Mouse (Mus musculus) heart, postnatal 0 days (tissue): Measurements from ENCODE around the gene Ehd3. TPM values are rescaled to one million over a fixed set of nuclear protein-coding genes. Genes with fewer than 3 reads are reported as not detected.
"Not testable (repeated sequence)": the region's sequence is repeated elsewhere in the genome, so short reads cannot be mapped to it uniquely, and the experiment has no call there.

Source experiments
- ATAC-seq: fragments of 200-750 bp; cut with Nextera tagmentation; 2 replicates; pipeline ENCODE4 v1.8.0; 2017; ENCODE audit warnings: low read depth, moderate number of reproducible peaks, moderate library complexity; ENCODE audit not compliant: insufficient read depth
- DNase-seq: peaks from one replicate; pipeline ENCODE4 v3.0.0-alpha.2; 2016; ENCODE audit warnings: low spot score
- H3K27ac ChIP-seq: fragments of 300-500 bp; sonication (generic); 2 replicates; pipeline ENCODE4 v1.5.1; 2014; ENCODE audit warnings: low read depth, mild to moderate bottlenecking
- H3K27me3 ChIP-seq: fragments of 300-500 bp; sonication (generic); 2 replicates; pipeline ENCODE4 v1.6.1; 2014; ENCODE audit warnings: low read length, mixed read lengths; ENCODE audit not compliant: control insufficient read depth, insufficient read depth
- H3K36me3 ChIP-seq: fragments of 300-500 bp; sonication (generic); replicated peaks from 2 replicates; pipeline ENCODE4 v1.6.1; 2014; ENCODE audit warnings: low read length, mixed read lengths; ENCODE audit not compliant: control insufficient read depth, insufficient read depth
- H3K4me1 ChIP-seq: fragments of 300-500 bp; sonication (generic); 2 replicates; pipeline ENCODE4 v1.6.1; 2014; ENCODE audit warnings: antibody characterized with exemption; ENCODE audit not compliant: control insufficient read depth, insufficient read depth
- H3K4me2 ChIP-seq: fragments of 300-500 bp; sonication (generic); 2 replicates; pipeline ENCODE4 v1.6.1; 2014; ENCODE audit warnings: low read depth, mild to moderate bottlenecking, low read length, moderate library complexity
- H3K4me3 ChIP-seq: fragments of 300-500 bp; sonication (generic); 2 replicates; pipeline ENCODE4 v1.5.1; 2014; ENCODE audit warnings: low read depth, low read length
- H3K9ac ChIP-seq: fragments of 300-500 bp; sonication (generic); replicated peaks from 2 replicates; pipeline ENCODE4 v1.6.1; 2014; ENCODE audit warnings: low read depth, low read length, mixed read lengths
- H3K9me3 ChIP-seq: fragments of 300-500 bp; sonication (generic); replicated peaks from 2 replicates; pipeline ENCODE4 v1.6.1; 2016; ENCODE audit warnings: low read length; ENCODE audit not compliant: control insufficient read depth
- CTCF ChIP-seq: IDR thresholded peaks from 2 replicates; pipeline ENCODE4 v1.5.1; 2016; ENCODE audit warnings: antibody characterized with exemption, control low read depth, low read depth
- EP300 ChIP-seq: IDR thresholded peaks from 2 replicates; pipeline ENCODE4 v1.6.1; 2016; ENCODE audit warnings: antibody characterized with exemption, low read depth
- WGBS: fragments of 180-500 bp; shearing (Covaris S2); extraction: QIAGEN DNeasy Blood & Tissue Kit; methylation state at CpG from one replicate; pipeline ENCODE4 v1.1.7; 2014; 5-methylcytosine and 5-hydroxymethylcytosine counted together
- polyA plus RNA-seq: library from polyadenylated mRNA; unstranded; fragments of >200 nt; fragmentation: Nextera tagmentation; extraction: Ambion mirVana; gene quantifications from 2 replicates; pipeline ENCODE4 v1.2.1, GENCODE M21; 2015
- total RNA-seq: library from RNA; depleted of rRNA; stranded (reverse); fragments of >200 nt; gene quantifications from 2 replicates; pipeline ENCODE4 v1.2.3, GENCODE M21; 2014; ENCODE audit warnings: low replicate concordance

Gene Ehd3
- total and polyA plus RNA-seq, 2 experiments from 2014 or later = 1.7 to 4.2 TPM

GRCm38 (mm10) chr17:73839086-73839835, 35.3 kb downstream of the Ehd3 start:
- TF ChIP-seq CTCF = no peak
- TF ChIP-seq EP300 = no peak
- no peak for DNase-seq
- H3K27ac ChIP-seq = no peak overlapping the region
- H3K27me3 ChIP-seq = no peaks in the 10 kb centered on the region
- H3K9me3 ChIP-seq = no peaks in the 10 kb centered on the region
- no peak overlapping the region for H3K4me2 ChIP-seq
- no peak overlapping the region for H3K9ac ChIP-seq
- no peaks in the 10 kb centered on the region for H3K4me1 ChIP-seq
- no peak overlapping the region for H3K4me3 ChIP-seq
- no peaks in the 10 kb centered on the region for H3K36me3 ChIP-seq
- ATAC-seq = no peak
- WGBS = 36% methylated on average over 3 of the region's 3 CpGs

- not testable (repeated sequence) for DNase-seq
- WGBS = 0% methylated on average over 1 of the region's 1 CpGs
These were observed 35.9 kb downstream of the Ehd3 start for GRCm38 (mm10) chr17:73839876-73840275.

GRCm38 (mm10) chr17:73842963-73843362, 39.0 kb downstream of the Ehd3 start:
- WGBS = 45% methylated on average over 1 of the region's 1 CpGs
- Histone ChIP-seq H3K27ac (no peak overlapping the region), H3K4me1 (no peaks in the 10 kb centered on the region), H3K4me3 (no peak overlapping the region), H3K36me3 (no peaks in the 10 kb centered on the region), H3K27me3 (no peaks in the 10 kb centered on the region), H3K9me3 (no peaks in the 10 kb centered on the region), H3K9ac (no peak overlapping the region), H3K4me2 (no peak overlapping the region)
- TF ChIP-seq EP300 (no peak), CTCF (no peak)
- ATAC-seq = no peak
- DNase-seq = no peak

More at GRCm38 (mm10) chr17:73839876-73840275, 35.9 kb downstream of the Ehd3 start:
- not testable (repeated sequence) for ATAC-seq, H3K27ac ChIP-seq, H3K4me3 ChIP-seq, H3K9me3 ChIP-seq, H3K4me2 ChIP-seq, H3K27me3 ChIP-seq, H3K36me3 ChIP-seq, H3K9ac ChIP-seq, H3K4me1 ChIP-seq

- no peak overlapping the region for H3K4me2 ChIP-seq
- ATAC-seq (no peak), DNase-seq (no peak)
- no peaks in the 10 kb centered on the region for H3K9me3 ChIP-seq
- no peaks in the 10 kb centered on the region for H3K36me3 ChIP-seq
- no peak overlapping the region for H3K27ac ChIP-seq
- H3K27me3 ChIP-seq = no peaks in the 10 kb centered on the region
- no peak overlapping the region for H3K9ac ChIP-seq
- H3K4me1 ChIP-seq = no peaks in the 10 kb centered on the region
- no peak overlapping the region for H3K4me3 ChIP-seq
- no peak for TF ChIP-seq CTCF
- TF ChIP-seq EP300 = no peak
- 46% methylated on average over 3 of the region's 3 CpGs for WGBS
These were observed 41.7 kb downstream of the Ehd3 start for GRCm38 (mm10) chr17:73845632-73846031.

DNA sequence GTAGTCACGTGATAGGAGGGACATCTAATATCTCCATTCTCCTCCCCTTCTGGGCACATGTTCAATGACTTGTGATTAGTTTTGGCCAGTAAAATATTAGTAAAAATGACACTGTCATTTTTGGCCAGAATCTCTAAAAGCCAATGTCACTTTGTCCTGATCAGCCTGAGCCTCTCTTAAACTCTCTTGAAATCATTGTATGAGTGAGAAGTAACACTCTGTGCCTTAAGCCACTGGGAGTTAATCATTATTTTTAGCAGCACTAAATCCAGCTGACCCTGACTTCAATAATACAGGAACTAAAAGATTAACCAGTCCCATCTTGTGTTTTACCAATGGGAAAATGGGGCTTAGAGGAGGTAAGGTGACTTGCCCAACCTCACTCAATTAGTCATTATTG, 43.5 kb downstream of the Ehd3 start:
- Histone ChIP-seq H3K27me3 (no peaks in the 10 kb centered on the region), H3K36me3 (no peaks in the 10 kb centered on the region), H3K9me3 (no peaks in the 10 kb centered on the region), H3K4me3 (no peak overlapping the region), H3K4me2 (no peak overlapping the region), H3K9ac (no peak overlapping the region), H3K27ac (no peak overlapping the region), H3K4me1 (0 out of 2 replicates have a peak, but pooled peaks cover under 1% of the 10 kb centered on the region)
- 63% methylated on average over 1 of the region's 1 CpGs for WGBS
- DNase-seq (no peak), ATAC-seq (no peak)
- no peak for TF ChIP-seq CTCF
- no peak for TF ChIP-seq EP300

- no peak overlapping the region for H3K9ac ChIP-seq
- DNase-seq (no peak), ATAC-seq (no peak)
- H3K9me3 ChIP-seq = no peaks in the 10 kb centered on the region
- 0 out of 2 replicates have a peak, but pooled peaks cover 4% of the 10 kb centered on the region for H3K4me1 ChIP-seq
- H3K4me2 ChIP-seq = no peak overlapping the region
- TF ChIP-seq EP300 = no peak
- TF ChIP-seq CTCF = no peak
- H3K36me3 ChIP-seq = no peaks in the 10 kb centered on the region
- no peak overlapping the region for H3K4me3 ChIP-seq
- WGBS = 36% methylated on average over 11 of the region's 11 CpGs
- H3K27ac ChIP-seq = no peak overlapping the region
- no peaks in the 10 kb centered on the region for H3K27me3 ChIP-seq
These were observed 49.1 kb downstream of the Ehd3 start for GRCm38 (mm10) chr17:73853041-73853440.
